Mouse (Mus musculus): Measurements from ENCODE around the gene Setd3. TPM values are rescaled to one million over a fixed set of nuclear protein-coding genes. Genes with fewer than 3 reads are reported as not detected.

The Setd3 gene
- polyA plus RNA-seq, 1 experiment from 2014 or later = 62.4 TPM

- peaks cover 49% of the 10 kb centered on the region for H3K4me1 ChIP-seq (ENCODE audit: control insufficient read depth, insufficient read depth, low read length)
- H3K27me3 ChIP-seq (ENCODE audit: control insufficient read depth, insufficient read depth, low read length) = no peaks in the 10 kb centered on the region
- no peak for ATAC-seq (replicated peaks; ENCODE audit: insufficient number of reproducible peaks, low FRiP score, low TSS enrichment)
- H3K9me3 ChIP-seq (replicated peaks; ENCODE audit: control insufficient read depth, low read length) = no peaks in the 10 kb centered on the region
- no peak overlapping the region for H3K9ac ChIP-seq (ENCODE audit: low read depth, low read length)
- 0 out of 2 replicates have a peak, but pooled peaks cover 4% of the 10 kb centered on the region for H3K36me3 ChIP-seq (ENCODE audit: control insufficient read depth, insufficient read depth, low read length)
- H3K4me3 ChIP-seq (ENCODE audit: low read depth, low read length) = no peak overlapping the region
- no peak overlapping the region for H3K4me2 ChIP-seq
- no peak overlapping the region for H3K27ac ChIP-seq (ENCODE audit: low read depth, low read length)
- 90% methylated on average over 15 of the region's 15 CpGs for WGBS (ENCODE audit: insufficient replicate concordance)
Measured at GRCm38 (mm10) chr12:108210623-108211022, 31.5 kb upstream of the Setd3 start.

GRCm38 (mm10) chr12:108208726-108209438 is 29.8 kb upstream of the Setd3 start:
- Histone ChIP-seq H3K9me3 (replicated peaks; ENCODE audit: control insufficient read depth, low read length) (no peaks in the 10 kb centered on the region), H3K27me3 (ENCODE audit: control insufficient read depth, insufficient read depth, low read length) (no peaks in the 10 kb centered on the region), H3K27ac (ENCODE audit: low read depth, low read length) (no peak overlapping the region), H3K4me3 (ENCODE audit: low read depth, low read length) (no peak overlapping the region), H3K4me1 (ENCODE audit: control insufficient read depth, insufficient read depth, low read length) (peaks cover 33% of the 10 kb centered on the region), H3K9ac (ENCODE audit: low read depth, low read length) (no peak overlapping the region), H3K36me3 (ENCODE audit: control insufficient read depth, insufficient read depth, low read length) (peaks cover 9% of the 10 kb centered on the region), H3K4me2 (no peak overlapping the region)
- WGBS (ENCODE audit: insufficient replicate concordance) = 32% methylated on average over 13 of the region's 13 CpGs
- no peak for ATAC-seq (replicated peaks; ENCODE audit: insufficient number of reproducible peaks, low FRiP score, low TSS enrichment)

- Histone ChIP-seq H3K27ac (ENCODE audit: low read depth, low read length) (no peak overlapping the region), H3K9me3 (replicated peaks; ENCODE audit: control insufficient read depth, low read length) (no peaks in the 10 kb centered on the region), H3K27me3 (ENCODE audit: control insufficient read depth, insufficient read depth, low read length) (no peaks in the 10 kb centered on the region), H3K4me3 (ENCODE audit: low read depth, low read length) (no peak overlapping the region), H3K4me2 (no peak overlapping the region), H3K9ac (ENCODE audit: low read depth, low read length) (no peak overlapping the region), H3K4me1 (ENCODE audit: control insufficient read depth, insufficient read depth, low read length) (peaks cover 27% of the 10 kb centered on the region), H3K36me3 (ENCODE audit: control insufficient read depth, insufficient read depth, low read length) (peaks cover 9% of the 10 kb centered on the region)
- no peak for ATAC-seq (replicated peaks; ENCODE audit: insufficient number of reproducible peaks, low FRiP score, low TSS enrichment)
- WGBS (ENCODE audit: insufficient replicate concordance) = 85% methylated on average over 9 of the region's 9 CpGs
Measured at GRCm38 (mm10) chr12:108208216-108208615, 29.1 kb upstream of the Setd3 start.

GRCm38 (mm10) chr12:108206641-108207040 is 27.5 kb upstream of the Setd3 start:
- Histone ChIP-seq H3K4me3 (ENCODE audit: low read depth, low read length) (no peak overlapping the region), H3K9ac (ENCODE audit: low read depth, low read length) (no peak overlapping the region), H3K4me1 (ENCODE audit: control insufficient read depth, insufficient read depth, low read length) (peaks cover 11% of the 10 kb centered on the region), H3K4me2 (no peak overlapping the region), H3K27me3 (ENCODE audit: control insufficient read depth, insufficient read depth, low read length) (no peaks in the 10 kb centered on the region), H3K9me3 (replicated peaks; ENCODE audit: control insufficient read depth, low read length) (no peaks in the 10 kb centered on the region), H3K27ac (ENCODE audit: low read depth, low read length) (no peak overlapping the region), H3K36me3 (ENCODE audit: control insufficient read depth, insufficient read depth, low read length) (peaks cover 15% of the 10 kb centered on the region)
- peak; percentile 23; the same call in 1 of the 2 replicates for ATAC-seq (replicated peaks; ENCODE audit: insufficient number of reproducible peaks, low FRiP score, low TSS enrichment)
- 16% methylated on average over 5 of the region's 5 CpGs for WGBS (ENCODE audit: insufficient replicate concordance)

GRCm38 (mm10) chr12:108204978-108205377 is 25.9 kb upstream of the Setd3 start:
- WGBS (ENCODE audit: insufficient replicate concordance) = 85% methylated on average over 12 of the region's 12 CpGs
- Histone ChIP-seq H3K9me3 (replicated peaks; ENCODE audit: control insufficient read depth, low read length) (no peaks in the 10 kb centered on the region), H3K4me1 (ENCODE audit: control insufficient read depth, insufficient read depth, low read length) (peaks cover 7% of the 10 kb centered on the region; the same call in 1 of the 2 replicates), H3K36me3 (ENCODE audit: control insufficient read depth, insufficient read depth, low read length) (peaks cover 15% of the 10 kb centered on the region), H3K27ac (ENCODE audit: low read depth, low read length) (no peak overlapping the region), H3K4me2 (no peak overlapping the region), H3K27me3 (ENCODE audit: control insufficient read depth, insufficient read depth, low read length) (no peaks in the 10 kb centered on the region), H3K9ac (ENCODE audit: low read depth, low read length) (no peak overlapping the region), H3K4me3 (ENCODE audit: low read depth, low read length) (no peak overlapping the region)
- no peak for ATAC-seq (replicated peaks; ENCODE audit: insufficient number of reproducible peaks, low FRiP score, low TSS enrichment)

GRCm38 (mm10) chr12:108203895-108204294 is 24.8 kb upstream of the Setd3 start:
- H3K27me3 ChIP-seq (ENCODE audit: control insufficient read depth, insufficient read depth, low read length) = no peaks in the 10 kb centered on the region
- no peak overlapping the region for H3K4me2 ChIP-seq
- H3K27ac ChIP-seq (ENCODE audit: low read depth, low read length) = no peak overlapping the region
- H3K9me3 ChIP-seq (replicated peaks; ENCODE audit: control insufficient read depth, low read length) = no peaks in the 10 kb centered on the region
- H3K4me3 ChIP-seq (ENCODE audit: low read depth, low read length) = no peak overlapping the region
- H3K9ac ChIP-seq (ENCODE audit: low read depth, low read length) = no peak overlapping the region
- ATAC-seq (replicated peaks; ENCODE audit: insufficient number of reproducible peaks, low FRiP score, low TSS enrichment) = no peak
- H3K4me1 ChIP-seq (ENCODE audit: control insufficient read depth, insufficient read depth, low read length) = 0 out of 2 replicates have a peak, but pooled peaks cover 2% of the 10 kb centered on the region
- H3K36me3 ChIP-seq (ENCODE audit: control insufficient read depth, insufficient read depth, low read length) = peaks cover 21% of the 10 kb centered on the region
- WGBS (ENCODE audit: insufficient replicate concordance) = 75% methylated on average over 8 of the region's 8 CpGs

GRCm38 (mm10) chr12:108200094-108200493 is 21.0 kb upstream of the Setd3 start:
- Histone ChIP-seq H3K4me2 (no peak overlapping the region), H3K27me3 (ENCODE audit: control insufficient read depth, insufficient read depth, low read length) (no peaks in the 10 kb centered on the region), H3K36me3 (ENCODE audit: control insufficient read depth, insufficient read depth, low read length) (peaks cover 38% of the 10 kb centered on the region), H3K27ac (ENCODE audit: low read depth, low read length) (no peak overlapping the region), H3K4me1 (ENCODE audit: control insufficient read depth, insufficient read depth, low read length) (no peaks in the 10 kb centered on the region), H3K9ac (ENCODE audit: low read depth, low read length) (no peak overlapping the region), H3K4me3 (ENCODE audit: low read depth, low read length) (no peak overlapping the region), H3K9me3 (replicated peaks; ENCODE audit: control insufficient read depth, low read length) (no peaks in the 10 kb centered on the region)
- ATAC-seq (replicated peaks; ENCODE audit: insufficient number of reproducible peaks, low FRiP score, low TSS enrichment) = no peak
- 85% methylated on average over 1 of the region's 1 CpGs for WGBS (ENCODE audit: insufficient replicate concordance)

- Histone ChIP-seq H3K9ac (ENCODE audit: low read depth, low read length) (no peak overlapping the region), H3K4me1 (ENCODE audit: control insufficient read depth, insufficient read depth, low read length) (no peaks in the 10 kb centered on the region), H3K27me3 (ENCODE audit: control insufficient read depth, insufficient read depth, low read length) (no peaks in the 10 kb centered on the region), H3K4me2 (no peak overlapping the region), H3K9me3 (replicated peaks; ENCODE audit: control insufficient read depth, low read length) (no peaks in the 10 kb centered on the region), H3K4me3 (ENCODE audit: low read depth, low read length) (no peak overlapping the region), H3K27ac (ENCODE audit: low read depth, low read length) (no peak overlapping the region), H3K36me3 (ENCODE audit: control insufficient read depth, insufficient read depth, low read length) (peaks cover 35% of the 10 kb centered on the region)
- 80% methylated on average over 4 of the region's 4 CpGs for WGBS (ENCODE audit: insufficient replicate concordance)
- ATAC-seq (replicated peaks; ENCODE audit: insufficient number of reproducible peaks, low FRiP score, low TSS enrichment) = no peak
Measured at GRCm38 (mm10) chr12:108198447-108198846, 19.3 kb upstream of the Setd3 start.

GRCm38 (mm10) chr12:108195761-108196160 is 16.6 kb upstream of the Setd3 start:
- peaks cover 39% of the 10 kb centered on the region for H3K36me3 ChIP-seq (ENCODE audit: control insufficient read depth, insufficient read depth, low read length)
- ATAC-seq (replicated peaks; ENCODE audit: insufficient number of reproducible peaks, low FRiP score, low TSS enrichment) = no peak
- no peak overlapping the region for H3K27ac ChIP-seq (ENCODE audit: low read depth, low read length)

More at GRCm38 (mm10) chr12:108195761-108196160, 16.6 kb upstream of the Setd3 start:
- WGBS (ENCODE audit: insufficient replicate concordance) = 96% methylated on average over 11 of the region's 11 CpGs
- Histone ChIP-seq H3K9me3 (replicated peaks; ENCODE audit: control insufficient read depth, low read length) (no peaks in the 10 kb centered on the region), H3K27me3 (ENCODE audit: control insufficient read depth, insufficient read depth, low read length) (no peaks in the 10 kb centered on the region), H3K9ac (ENCODE audit: low read depth, low read length) (no peak overlapping the region), H3K4me1 (ENCODE audit: control insufficient read depth, insufficient read depth, low read length) (no peaks in the 10 kb centered on the region), H3K4me3 (ENCODE audit: low read depth, low read length) (no peak overlapping the region), H3K4me2 (no peak overlapping the region)

Measured in heart, embryonic 11.5 days (tissue).